Comparison of ENCODE assay signal across 12 mouse cellular contexts in the genomic region with DNA sequence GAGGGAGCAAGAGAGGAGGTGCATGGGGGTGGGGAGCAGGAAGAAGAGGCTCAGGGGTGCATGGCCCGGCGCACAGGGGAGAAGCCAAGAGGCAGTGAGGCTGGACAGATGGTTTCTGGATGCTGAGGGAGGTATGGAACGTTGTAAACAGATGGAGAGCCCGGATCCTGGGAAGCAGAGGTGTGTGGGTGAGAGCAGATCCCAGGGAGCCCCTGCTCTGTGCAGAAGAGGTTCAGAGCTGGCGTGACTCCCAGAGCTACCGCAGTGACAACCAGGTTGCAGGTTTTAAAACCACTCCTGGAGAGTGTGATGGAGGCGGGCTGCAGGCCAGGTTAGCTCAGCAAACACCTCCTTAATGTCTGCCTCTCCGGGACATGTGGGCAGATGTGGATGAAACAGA. TPM values are rescaled to one million over a fixed set of nuclear protein-coding genes. Genes with fewer than 3 reads are reported as not detected.
A peak's percentile ranks its signal among the peaks of the same experiment; 100 is the strongest.
DNase-seq lines count a peak whose midpoint lies in the region.
"Had no signal": no experiment of that assay in that cellular context is flagged by ENCODE, and none has a peak within 500 bp of the region (broad histone marks: within the 10 kb centered on the region; RNA-seq: fewer than 3 reads in every experiment).

No protein-coding gene starts in this region.

- intact Hi-C loops in left cerebral cortex, postnatal 4 days (cut with DNase I): no loop called here

- peak; percentile 70 for DNase-seq in left cerebral cortex, adult 11 months (ENCODE audit: low spot score)
- DNase-seq in left cerebral cortex, postnatal 4 days: no peak
- DNase-seq in frontal cortex, adult 2 months (ENCODE audit: extremely low spot score in 1 of 2, low spot score in 1 of 2): peak; percentile 76 to 87
- DNase-seq in layer of hippocampus, postnatal 36 days: peak; percentile 66 to 67
- peak; percentile 54 for DNase-seq in right cerebral cortex, postnatal 14 days
- DNase-seq in heart, adult 11 months: no peak
- DNase-seq in adrenal gland, adult 2 months: no peak
- no peak for DNase-seq in MN1 (ENCODE audit: low spot score)
- DNase-seq: forebrain, postnatal 0 days; lung, postnatal 10 days had no signal

RNA-seq across cellular contexts. Expression of a gene that starts 28.4 kb away (rescaled TPM):
- 10 to 100 TPM in 1 of 2 experiments, 1 to 10 TPM in 1; 9.2 to 10.7 TPM for total RNA-seq in left cerebral cortex, postnatal 4 days (2021)
- polyA plus RNA-seq in frontal cortex, adult 2 months (2012; rRNA removed): 12.6 and 12.7 TPM in 2 replicates
- total RNA-seq in layer of hippocampus, postnatal 36 days (2021): 10 to 100 TPM; 42.4 to 45.3 TPM
- 1 to 10 TPM in 1 of 2 experiments, under 1 TPM in 1; 0.41 to 1.3 TPM for total RNA-seq in adrenal gland, adult 2 months (2021)
- 0.56 and 0.61 TPM in 2 replicates for polyA plus RNA-seq in adrenal gland, adult 2 months (2012; rRNA removed)
- polyA plus RNA-seq: heart, embryonic 16.5 days; inflammation-experienced regulatory T-cells, adult 6 months had no signal

Comparison
In these comparisons a context has a peak if more than half of its experiments do, and no peak if none do; other contexts are left out.
1. DNase-seq: peak in left cerebral cortex, adult 11 months (single experiment), frontal cortex, adult 2 months (2 of 2), layer of hippocampus, postnatal 36 days (2 of 2) and right cerebral cortex, postnatal 14 days (single experiment); none in left cerebral cortex, postnatal 4 days (single experiment), heart, adult 11 months (single experiment), adrenal gland, adult 2 months (single experiment) and MN1 (single experiment).
2. RNA of a gene that starts 28.4 kb away (total RNA-seq): 42.4 to 45.3 TPM in layer of hippocampus, postnatal 36 days and 9.2 to 10.7 TPM in left cerebral cortex, postnatal 4 days; 0.41 to 1.3 TPM in adrenal gland, adult 2 months; every median in the first group is over 4 times any median in the second.